Mouse (Mus musculus): ENCODE results near the gene Olfr523. TPM values are rescaled to one million over a fixed set of nuclear protein-coding genes. Genes with fewer than 3 reads are reported as not detected.
"Not testable (repeated sequence)": the region's sequence is repeated elsewhere in the genome, so short reads cannot be mapped to it uniquely, and the experiment has no call there.

Gene Olfr523
- under 1 TPM; 0.12 to 0.24 TPM for total RNA-seq (2021)
- long read RNA-seq, experiment 1: 0 reads
- long read RNA-seq, experiment 2: 0 reads

- DNase-seq (ENCODE audit: low spot score in 2 of 2): no peak
Observed at GRCm38 (mm10) chr7:140172936-140173335, at the start of gene Olfr523. Gene Olfr523 (plus strand): TSS chr7:140173217.

- DNase-seq (ENCODE audit: low spot score in 2 of 2): no peak
Observed at GRCm38 (mm10) chr7:140124382-140124781, 48.6 kb upstream of the Olfr523 start.

DNA sequence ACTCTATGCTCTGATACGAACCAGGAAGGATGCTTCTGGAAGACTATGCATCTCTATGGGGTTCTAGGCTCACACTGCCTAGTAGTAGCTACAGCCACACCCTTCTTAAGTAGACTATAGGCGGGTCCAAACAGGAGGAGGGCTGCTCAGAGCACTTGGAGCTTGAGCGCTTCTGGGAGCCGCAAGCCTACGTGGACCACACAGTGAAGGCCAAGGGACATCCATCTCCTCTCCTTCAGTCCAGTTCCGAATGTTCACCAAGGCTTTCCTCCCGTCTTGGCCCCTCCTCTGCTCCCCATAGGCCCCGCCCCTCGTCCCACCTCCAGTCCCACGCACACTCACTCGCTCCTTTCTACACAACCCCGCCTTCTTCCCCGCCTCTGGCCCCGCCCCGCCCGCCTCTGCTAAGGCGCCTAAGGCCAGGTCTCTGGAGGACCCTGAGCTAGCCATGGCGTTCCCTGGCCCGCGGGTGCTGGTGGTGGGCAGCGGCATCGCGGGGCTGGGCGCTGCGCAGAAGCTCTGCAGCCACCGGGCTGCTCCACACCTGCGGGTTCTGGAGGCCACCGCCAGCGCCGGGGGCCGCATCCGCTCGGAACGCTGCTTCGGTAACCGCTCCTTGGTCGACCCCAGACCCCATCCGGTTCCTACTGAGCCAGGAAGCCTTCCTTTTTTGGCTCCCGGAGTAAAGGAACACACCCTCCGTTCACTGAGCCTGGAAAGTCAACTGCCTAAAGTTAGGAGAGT lies 47.6 kb upstream of the Olfr523 start:
- peak; percentile 75 to 88 for DNase-seq (ENCODE audit: low spot score in 2 of 2)

- DNase-seq (ENCODE audit: low spot score in 2 of 2): no peak
Observed at GRCm38 (mm10) chr7:140126022-140126350, 47.0 kb upstream of the Olfr523 start.

GRCm38 (mm10) chr7:140126934-140127333 lies 46.1 kb upstream of the Olfr523 start:
- DNase-seq (ENCODE audit: low spot score in 2 of 2): no peak

DNA sequence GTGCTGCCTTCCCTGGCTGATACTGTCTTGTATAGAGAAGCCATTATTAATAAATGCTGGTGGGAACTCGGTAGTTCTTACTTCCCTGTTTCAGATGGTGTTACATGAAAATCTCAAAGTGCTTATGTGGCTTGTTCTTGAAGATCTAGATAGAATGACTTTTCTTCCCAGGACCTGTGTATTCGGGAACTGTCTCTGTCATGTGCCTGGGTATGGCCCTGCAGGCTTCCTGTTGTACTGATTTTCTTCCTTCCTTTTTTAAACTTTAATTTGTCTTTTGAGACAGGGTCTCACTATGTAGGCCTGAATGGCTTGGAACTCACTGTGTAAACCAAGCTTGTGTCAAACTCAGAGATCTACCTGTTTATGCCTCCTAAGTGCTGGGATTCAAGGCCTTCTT lies 45.1 kb upstream of the Olfr523 start:
- DNase-seq (ENCODE audit: low spot score in 2 of 2): no peak

- not testable (repeated sequence) for DNase-seq (ENCODE audit: low spot score in 2 of 2)
Observed at GRCm38 (mm10) chr7:140132184-140132583, 40.8 kb upstream of the Olfr523 start.

GRCm38 (mm10) chr7:140134033-140134432 lies 39.0 kb upstream of the Olfr523 start:
- DNase-seq (ENCODE audit: low spot score in 2 of 2): not testable (repeated sequence)

DNA sequence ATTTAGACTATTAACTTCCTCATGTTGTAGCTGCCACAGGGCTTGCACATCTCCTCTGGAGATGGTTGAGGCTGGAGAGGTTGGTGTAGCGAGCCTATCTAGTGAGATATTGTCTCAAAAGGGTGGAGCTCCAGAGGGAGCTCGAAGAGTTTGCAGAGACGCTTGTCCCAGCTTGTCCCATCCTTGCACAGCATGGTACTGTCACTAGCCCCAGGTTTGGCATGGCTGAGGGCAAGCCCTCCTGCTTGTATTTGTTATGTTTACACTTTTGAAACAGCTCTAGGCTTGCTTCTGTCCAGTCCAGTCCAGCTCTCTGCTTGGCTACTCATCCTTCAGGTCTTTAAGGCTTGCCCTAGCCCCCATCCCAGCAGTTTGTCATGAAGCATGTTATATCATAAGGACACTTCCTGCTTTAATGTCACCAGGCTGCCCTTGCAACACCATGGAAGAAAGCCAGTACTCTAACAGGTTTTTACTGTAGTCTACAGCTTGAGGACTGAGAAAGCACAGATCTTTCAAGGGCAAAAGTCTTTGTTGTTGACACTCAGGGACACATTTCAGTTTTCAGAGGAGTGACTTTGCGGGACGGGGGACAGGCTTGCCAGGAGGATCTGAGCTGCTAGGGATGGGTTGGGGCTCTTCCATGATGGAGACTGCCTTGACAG lies 37.8 kb upstream of the Olfr523 start:
- no peak for DNase-seq (ENCODE audit: low spot score in 2 of 2)

- DNase-seq (ENCODE audit: low spot score in 2 of 2): peak; percentile 97 to 99
Observed at GRCm38 (mm10) chr7:140137135-140138020, 35.6 kb upstream of the Olfr523 start, which contains the start of gene Mtg1. Gene Mtg1 (plus strand): TSS chr7:140137564.

DNA sequence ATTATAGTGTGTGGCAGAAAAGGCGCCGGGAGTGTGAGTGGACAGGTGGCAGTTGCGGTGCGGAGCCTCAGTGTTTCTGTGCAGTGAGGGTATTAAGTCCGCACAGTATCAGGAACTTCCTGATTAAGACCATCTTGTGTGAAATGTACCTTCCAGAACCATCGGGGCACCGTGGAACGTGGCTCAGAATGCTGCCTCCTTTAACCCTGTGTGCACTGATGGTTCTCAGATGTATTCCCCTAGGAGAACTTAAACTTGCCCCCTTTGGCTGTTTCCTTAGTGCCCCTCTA lies 35.1 kb upstream of the Olfr523 start:
- DNase-seq (ENCODE audit: low spot score in 2 of 2): no peak

DNA sequence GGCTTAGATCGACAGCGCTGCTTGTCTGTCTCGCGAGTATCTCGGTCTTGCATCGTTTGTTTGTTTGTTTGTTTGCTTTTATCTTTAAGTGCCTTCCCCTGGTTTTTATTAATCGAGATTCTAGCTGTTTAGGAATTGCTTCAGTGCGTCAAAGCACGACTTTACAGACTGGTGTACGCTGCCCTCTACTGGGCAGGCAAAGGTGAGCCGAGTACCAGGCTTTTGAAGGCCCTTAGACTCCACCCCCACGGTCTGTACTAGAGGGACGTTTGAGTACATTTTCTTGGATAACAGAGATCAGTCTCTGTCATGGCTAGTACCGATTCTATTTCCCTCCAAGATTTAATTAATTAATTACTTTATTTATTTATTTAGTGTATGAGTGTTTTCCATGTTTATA lies 31.7 kb upstream of the Olfr523 start:
- DNase-seq (ENCODE audit: low spot score in 2 of 2): no peak

DNA sequence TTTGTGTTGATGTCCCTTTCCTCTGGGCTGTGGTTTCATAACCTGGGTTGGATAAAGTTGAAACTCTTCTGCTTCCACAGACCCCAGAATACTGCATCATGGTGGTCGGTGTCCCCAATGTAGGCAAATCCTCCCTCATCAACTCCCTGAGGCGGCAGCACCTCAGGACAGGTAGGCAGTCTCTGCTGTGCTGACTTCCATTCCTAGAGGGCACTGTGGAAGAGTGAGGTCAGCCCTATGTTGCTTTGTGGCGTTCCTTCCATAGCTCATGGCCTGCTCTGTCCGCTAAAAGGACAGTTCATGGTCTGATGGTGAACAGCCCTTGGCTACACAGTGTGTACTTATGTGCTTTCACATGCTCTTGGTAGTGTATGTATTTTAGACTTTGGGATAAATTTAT lies 28.5 kb upstream of the Olfr523 start:
- DNase-seq (ENCODE audit: low spot score in 2 of 2): no peak

- DNase-seq (ENCODE audit: low spot score in 2 of 2): peak in 1 of 2 experiments; percentile 53
Observed at GRCm38 (mm10) chr7:140153383-140153782, 19.6 kb upstream of the Olfr523 start.

DNA sequence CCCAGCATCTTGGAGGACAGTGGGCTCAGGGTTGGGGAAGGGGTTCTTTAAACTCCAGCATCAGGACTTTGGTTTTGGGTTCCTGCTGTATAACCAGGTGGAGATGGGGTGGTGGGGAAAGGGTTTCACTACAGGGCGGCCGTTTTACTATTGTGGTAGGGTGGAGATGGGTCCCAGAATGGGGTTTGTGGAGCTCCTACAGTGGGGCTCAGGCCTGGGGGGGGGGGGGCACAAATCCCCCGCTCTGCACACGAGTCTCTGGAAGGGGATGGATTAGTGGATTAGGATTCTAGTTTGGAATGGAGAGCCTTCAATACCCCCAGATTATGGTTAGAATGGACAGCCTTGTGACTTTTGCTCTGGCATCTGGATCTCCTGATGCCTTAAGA lies 19.2 kb upstream of the Olfr523 start:
- DNase-seq (ENCODE audit: low spot score in 2 of 2): no peak

DNA sequence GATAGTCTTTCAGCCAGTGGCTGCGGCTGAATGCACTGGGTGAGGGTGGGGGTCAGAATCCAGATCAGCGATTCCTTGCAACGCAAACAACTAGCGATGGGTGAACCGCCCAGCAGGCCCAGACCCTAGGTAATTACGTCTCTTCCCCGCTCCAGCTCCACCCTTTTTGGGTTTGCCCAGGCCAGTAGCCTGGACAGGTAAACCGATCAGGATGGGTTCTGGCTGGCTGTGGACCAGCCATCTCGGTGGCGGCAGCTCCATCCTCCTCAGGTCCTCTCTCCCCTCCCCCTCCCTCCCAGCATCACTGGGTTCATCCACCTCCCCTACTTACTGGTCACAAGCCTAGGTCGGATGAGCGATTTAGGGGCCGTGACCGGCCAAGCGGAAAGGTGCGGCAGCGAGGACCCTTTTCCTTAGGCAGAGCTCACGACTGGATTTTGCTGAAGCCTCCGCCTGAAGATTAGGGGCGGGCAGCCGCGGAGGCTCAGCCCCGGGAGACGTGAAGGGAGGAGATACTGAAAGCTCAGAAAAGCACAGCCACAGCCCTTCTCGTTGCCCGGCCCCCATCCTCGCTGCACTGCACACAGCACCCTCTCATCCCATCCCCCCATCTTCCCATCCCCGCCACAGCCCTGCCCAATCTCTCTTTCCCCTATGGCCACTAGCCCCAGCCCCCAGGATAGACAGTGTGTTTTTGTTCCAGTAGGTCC lies 18.6 kb upstream of the Olfr523 start, which contains the start of gene Sprn:
Gene Sprn (minus strand): TSS at position 660 of the 710 bp plus-strand sequence.
- DNase-seq (ENCODE audit: low spot score in 2 of 2): peak; percentile 64 to 73

- DNase-seq (ENCODE audit: low spot score in 2 of 2): no peak
Observed at GRCm38 (mm10) chr7:140160363-140160762, 12.7 kb upstream of the Olfr523 start.

GRCm38 (mm10) chr7:140164664-140165063 lies 8.4 kb upstream of the Olfr523 start, which contains the start of gene Olfr522:
Gene Olfr522 (minus strand): TSS chr7:140164764.
- no peak for DNase-seq (ENCODE audit: low spot score in 2 of 2)

- DNase-seq (ENCODE audit: low spot score in 2 of 2): no peak
Observed at GRCm38 (mm10) chr7:140167950-140168349, 5.1 kb upstream of the Olfr523 start.

GRCm38 (mm10) chr7:140169386-140169785 lies 3.6 kb upstream of the Olfr523 start:
- DNase-seq (ENCODE audit: low spot score in 2 of 2): no peak

DNA sequence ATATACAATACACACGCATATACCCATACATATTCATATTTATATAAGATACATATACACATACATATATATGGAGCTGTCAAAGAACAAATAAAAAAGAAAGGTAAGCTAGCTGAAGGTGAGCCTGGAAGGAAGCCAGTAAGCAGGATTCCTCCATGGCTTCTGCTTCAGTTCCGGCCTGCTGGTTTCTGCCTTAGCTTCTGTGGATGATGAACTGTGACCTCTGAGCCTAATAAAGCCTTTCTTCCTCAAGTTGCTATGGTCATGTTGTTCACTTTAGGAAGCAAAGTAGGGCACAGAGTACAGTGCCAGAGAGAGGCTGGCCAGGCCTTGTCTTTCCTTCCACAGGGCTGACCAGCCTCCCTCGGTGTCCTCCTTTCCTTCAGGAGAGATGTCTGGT lies 2.2 kb upstream of the Olfr523 start:
- no peak for DNase-seq (ENCODE audit: low spot score in 2 of 2)

Measured in layer of hippocampus, postnatal 14 days (tissue).